Mouse (Mus musculus) MEL (cell line): ENCODE results near the gene Gdpd3. TPM values are rescaled to one million over a fixed set of nuclear protein-coding genes. Genes with fewer than 3 reads are reported as not detected.

Experiments
- DNase-seq: peaks from one replicate; pipeline ENCODE4 v3.0.0; 2011; ENCODE audit warnings: low read depth, low spot score
- H3K27ac ChIP-seq: 2 replicates; pipeline ENCODE4 v1.5.1; 2012; ENCODE audit warnings: low read depth, mild to moderate bottlenecking, control low read depth, low read length, moderate library complexity; ENCODE audit not compliant: control insufficient read depth
- H3K27me3 ChIP-seq, 2 experiments: fragments of 150-350 bp in 1 of 2; sonication (generic) in 1 of 2; 2 replicates each; pipeline ENCODE4 v1.6.1; 2012; ENCODE audit warnings: low read length in 2 of 2, mild to moderate bottlenecking in 2 of 2, improper control_type of control experiment in 1 of 2, moderate library complexity in 1 of 2; ENCODE audit not compliant: insufficient read depth in 2 of 2, control insufficient read depth in 1 of 2
- H3K36me3 ChIP-seq, 2 experiments: 2 replicates each; pipeline ENCODE4 v1.6.1; 2012 to 2014; ENCODE audit warnings: low read length in 2 of 2, improper control_type of control experiment in 1 of 2, inconsistent platforms in 1 of 2, mild to moderate bottlenecking in 1 of 2; ENCODE audit not compliant: insufficient read depth in 2 of 2, control insufficient read depth in 1 of 2
- H3K4me1 ChIP-seq, 2 experiments: fragments of 150-350 bp in 1 of 2; sonication (generic) in 1 of 2; 2 replicates each; pipeline ENCODE4 v1.6.1; 2012; ENCODE audit warnings: low read length in 2 of 2, improper control_type of control experiment in 1 of 2, mild to moderate bottlenecking in 1 of 2; ENCODE audit not compliant: insufficient read depth in 2 of 2, control insufficient read depth in 1 of 2
- H3K4me3 ChIP-seq, 2 experiments: fragments of 150-350 bp in 1 of 2; sonication (generic) in 1 of 2; 2 replicates each; pipeline ENCODE4 v1.5.1; 2012; ENCODE audit warnings: low read depth in 2 of 2, low read length in 2 of 2, mild to moderate bottlenecking in 2 of 2, moderate library complexity in 2 of 2, control low read depth in 1 of 2, improper control_type of control experiment in 1 of 2; ENCODE audit not compliant: control insufficient read depth in 1 of 2, insufficient read depth in 1 of 2
- H3K79me2 ChIP-seq: 2 replicates; pipeline ENCODE4 v1.6.1; 2012; ENCODE audit warnings: mild to moderate bottlenecking, low read length, moderate library complexity; ENCODE audit not compliant: control insufficient read depth, poor library complexity, insufficient read depth
- H3K9ac ChIP-seq: 2 replicates; pipeline ENCODE4 v1.6.1; 2012; ENCODE audit warnings: low read depth, mild to moderate bottlenecking, control low read depth, low read length, moderate library complexity; ENCODE audit not compliant: control insufficient read depth, poor library complexity, severe bottlenecking
- H3K9me3 ChIP-seq: fragments of 150-350 bp; sonication (generic); replicated peaks from 2 replicates; pipeline ENCODE4 v1.6.1; 2012; ENCODE audit warnings: mild to moderate bottlenecking, low read length, improper control_type of control experiment, moderate library complexity; ENCODE audit not compliant: insufficient read depth
- BHLHE40 ChIP-seq: IDR thresholded peaks from 2 replicates; pipeline ENCODE4 v1.6.1; 2012; ENCODE audit warnings: low read depth, mild to moderate bottlenecking, inconsistent platforms, low read length, improper control_type of control experiment, borderline replicate concordance
- CHD1 ChIP-seq: IDR thresholded peaks from 2 replicates; pipeline ENCODE4 v1.6.1; 2012; ENCODE audit warnings: low read depth, mild to moderate bottlenecking, inconsistent platforms, low read length, improper control_type of control experiment
- CTCF ChIP-seq, 3 experiments: IDR thresholded peaks in 2 of 3; conservative IDR thresholded peaks in 1 of 3; 2 replicates each; pipeline ENCODE4 v1.5.1; 2011 to 2012; ENCODE audit warnings: low read length in 3 of 3, low read depth in 2 of 3, mild to moderate bottlenecking in 2 of 3, improper control_type of control experiment in 1 of 3, inconsistent platforms in 1 of 3, mixed read lengths in 1 of 3, moderate library complexity in 1 of 3; ENCODE audit not compliant: control insufficient read depth in 1 of 3, insufficient read depth in 1 of 3, poor library complexity in 1 of 3, severe bottlenecking in 1 of 3
- E2F4 ChIP-seq: IDR thresholded peaks from 2 replicates; pipeline ENCODE4 v1.6.1; 2011; ENCODE audit warnings: low read depth, low read length, improper control_type of control experiment, borderline replicate concordance
- ELF1 ChIP-seq: IDR thresholded peaks from 2 replicates; pipeline ENCODE4 v1.6.1; 2014; ENCODE audit warnings: low read depth, mild to moderate bottlenecking, inconsistent platforms, low read length, improper control_type of control experiment, moderate library complexity
- EP300 ChIP-seq, 2 experiments: IDR thresholded peaks; 2 replicates each; pipeline ENCODE4 v1.6.1; 2011; ENCODE audit warnings: improper control_type of control experiment in 2 of 2, low read length in 2 of 2, low read depth in 1 of 2, mild to moderate bottlenecking in 1 of 2
- GABPA ChIP-seq: IDR thresholded peaks from 2 replicates; pipeline ENCODE4 v1.6.1; 2012; ENCODE audit warnings: low read depth, mild to moderate bottlenecking, inconsistent platforms, low read length, improper control_type of control experiment, moderate library complexity
- GATA1 ChIP-seq: IDR thresholded peaks from 2 replicates; pipeline ENCODE4 v1.6.1; 2011; ENCODE audit warnings: low read depth, low read length, improper control_type of control experiment
- JUND ChIP-seq: IDR thresholded peaks from 2 replicates; pipeline ENCODE4 v1.6.1; 2011; ENCODE audit warnings: low read depth, mild to moderate bottlenecking, improper control_type of control experiment, low read length
- KAT2A ChIP-seq: conservative IDR thresholded peaks from 2 replicates; pipeline ENCODE4 v1.6.1; 2012; ENCODE audit warnings: low read depth, low read length, improper control_type of control experiment, inconsistent platforms
- MAFK ChIP-seq: IDR thresholded peaks from 2 replicates; pipeline ENCODE4 v1.6.1; 2011; ENCODE audit warnings: low read depth, mild to moderate bottlenecking, low read length, improper control_type of control experiment, borderline replicate concordance
- MAX ChIP-seq: IDR thresholded peaks from 2 replicates; pipeline ENCODE4 v1.6.1; 2011; ENCODE audit warnings: low read length, improper control_type of control experiment
- MEF2A ChIP-seq: IDR thresholded peaks from 2 replicates; pipeline ENCODE4 v1.6.1; 2014; ENCODE audit warnings: low read depth, mild to moderate bottlenecking, inconsistent platforms, low read length, improper control_type of control experiment; ENCODE audit not compliant: poor library complexity, insufficient replicate concordance, severe bottlenecking; ENCODE audit errors: extremely low read depth
- MXI1 ChIP-seq: IDR thresholded peaks from 2 replicates; pipeline ENCODE4 v1.6.1; 2011; ENCODE audit warnings: mild to moderate bottlenecking, low read depth, low read length, improper control_type of control experiment
- MYB ChIP-seq: IDR thresholded peaks from 2 replicates; pipeline ENCODE4 v1.6.1; 2011; ENCODE audit warnings: mild to moderate bottlenecking, low read depth, low read length, improper control_type of control experiment
- MYC ChIP-seq: IDR thresholded peaks from 2 replicates; pipeline ENCODE4 v1.6.1; 2011; ENCODE audit warnings: low read depth, mild to moderate bottlenecking, low read length, improper control_type of control experiment, moderate library complexity
- NELFE ChIP-seq: IDR thresholded peaks from 2 replicates; pipeline ENCODE4 v1.6.1; 2011; ENCODE audit warnings: low read depth, low read length, improper control_type of control experiment
- POLR2AphosphoS2 ChIP-seq: IDR thresholded peaks from 2 replicates; pipeline ENCODE4 v1.6.1; 2011; ENCODE audit warnings: low read length, improper control_type of control experiment
- POLR2AphosphoS5 ChIP-seq: IDR thresholded peaks from 2 replicates; pipeline ENCODE4 v1.6.1; 2012; ENCODE audit warnings: low read depth, borderline replicate concordance, mild to moderate bottlenecking, inconsistent platforms, low read length, moderate library complexity, mixed read lengths
- SIN3A ChIP-seq: IDR thresholded peaks from 2 replicates; pipeline ENCODE4 v1.6.1; 2012; ENCODE audit warnings: low read length, improper control_type of control experiment, inconsistent platforms
- SMC3 ChIP-seq: IDR thresholded peaks from 2 replicates; pipeline ENCODE4 v1.6.1; 2011; ENCODE audit warnings: low read depth, low read length, improper control_type of control experiment
- TAL1 ChIP-seq: IDR thresholded peaks from 2 replicates; pipeline ENCODE4 v1.6.1; 2012; ENCODE audit warnings: mild to moderate bottlenecking, inconsistent platforms, low read length, moderate library complexity, mixed read lengths
- TCF12 ChIP-seq: IDR thresholded peaks from 2 replicates; pipeline ENCODE4 v1.6.1; 2014; ENCODE audit warnings: low read depth, mild to moderate bottlenecking, inconsistent platforms, low read length, improper control_type of control experiment, moderate library complexity
- UBTF ChIP-seq: IDR thresholded peaks from 2 replicates; pipeline ENCODE4 v1.6.1; 2012; ENCODE audit warnings: low read depth, mild to moderate bottlenecking, inconsistent platforms, low read length, improper control_type of control experiment, moderate library complexity, borderline replicate concordance; ENCODE audit not compliant: insufficient read depth
- ZMIZ1 ChIP-seq: IDR thresholded peaks from 2 replicates; pipeline ENCODE4 v1.6.1; 2012; ENCODE audit warnings: low read depth, mild to moderate bottlenecking, inconsistent platforms, low read length, improper control_type of control experiment, moderate library complexity
- polyA plus RNA-seq, 2 experiments: library from polyadenylated mRNA; stranded (reverse) in 1 of 2; unstranded in 1 of 2; fragments of >175 nt in 1 of 2; fragments of >200 nt in 1 of 2; gene quantifications; 2 replicates each; pipeline versions ENCODE4 v1.2.1 to v1.2.4; 2012; ENCODE audit warnings: low replicate concordance in 2 of 2, low read depth in 1 of 2; ENCODE audit not compliant: insufficient read length in 2 of 2, insufficient read depth in 1 of 2, missing spikeins in 1 of 2
- total RNA-seq: library from RNA; depleted of rRNA; stranded (reverse); fragments of 300-350 nt; gene quantifications from 2 replicates; pipeline ENCODE4 v1.2.3, GENCODE M21; 2012

The Gdpd3 gene
- total and polyA plus RNA-seq, 3 experiments: 12.7 to 13.0 TPM; not detected in 1

DNA sequence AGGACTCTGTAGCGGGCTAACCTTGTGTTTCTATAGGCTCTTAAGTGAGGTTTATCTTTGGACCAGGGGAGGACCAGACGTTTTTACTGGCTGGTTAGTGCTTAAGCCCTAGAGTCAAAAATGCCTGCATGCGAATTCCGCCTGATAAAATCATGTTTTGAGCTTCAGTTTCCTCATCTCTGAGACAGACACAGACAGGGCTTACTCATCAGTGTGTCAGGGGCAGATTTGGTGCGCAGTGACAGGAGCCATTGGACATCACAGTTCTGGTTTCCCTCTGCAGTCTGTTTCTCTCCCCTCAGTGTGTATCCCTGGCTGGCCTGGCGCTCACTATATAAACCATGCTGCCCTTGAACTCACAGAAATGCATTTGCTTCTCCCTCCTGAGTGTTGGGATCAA lies 37.0 kb downstream of the Gdpd3 start (continued):
- TF ChIP-seq MEF2A: no peak
- peak; percentile 94 for TF ChIP-seq GATA1
- no peak; the same call in 1 of the 2 replicates for TF ChIP-seq ZMIZ1
- no peak for TF ChIP-seq CHD1
- TF ChIP-seq MAFK: no peak
- peak; percentile 59; the same call in 1 of the 2 replicates for TF ChIP-seq MYC
- TF ChIP-seq POLR2AphosphoS2: no peak
- peak; percentile 28; the same call in 1 of the 2 replicates for TF ChIP-seq NELFE
- no peak; the same call in 1 of the 2 replicates for TF ChIP-seq MXI1
- TF ChIP-seq UBTF: no peak
- TF ChIP-seq GABPA: no peak
- no peak for TF ChIP-seq MAX
- TF ChIP-seq MYB: no peak
- TF ChIP-seq SIN3A: peak; percentile 82
- no peak for TF ChIP-seq SMC3
- no peak for TF ChIP-seq BHLHE40
- no peak for TF ChIP-seq KAT2A
- no peak for TF ChIP-seq E2F4
- no peak for TF ChIP-seq JUND

DNA sequence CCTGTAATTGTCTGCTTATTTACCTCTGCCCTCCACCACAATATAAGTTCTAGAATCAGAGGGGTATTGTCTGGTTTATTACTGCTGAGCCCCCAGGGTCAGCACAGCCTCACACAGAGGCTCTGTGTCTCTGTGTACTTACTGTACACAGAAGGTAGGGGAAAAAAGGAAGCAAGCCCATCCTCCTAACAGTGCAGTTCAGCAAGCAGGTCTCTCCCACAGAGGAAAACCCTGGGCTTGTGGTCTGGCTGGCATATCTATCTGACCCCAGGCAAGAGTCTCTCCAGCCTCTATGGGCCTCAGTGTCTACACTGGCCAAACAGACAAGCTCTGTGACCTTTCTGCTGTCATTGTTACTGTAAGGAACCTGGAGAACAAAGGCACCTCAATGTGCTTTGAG lies 37.6 kb downstream of the Gdpd3 start:
- peaks cover 7% of the 10 kb centered on the region for H3K79me2 ChIP-seq
- TF ChIP-seq MAX (no peak), CTCF (IDR thresholded peaks at IDR 0.05 in 2 of 3, conservative IDR thresholded peaks at IDR 0.05 in 1 of 3; ENCODE audit: control insufficient read depth in 1 of 3, insufficient read depth in 1 of 3, low read depth in 2 of 3, low read length in 3 of 3, poor library complexity in 1 of 3, severe bottlenecking in 1 of 3) (no peak), EP300 (IDR thresholded peaks at IDR 0.05; ENCODE audit: low read depth in 1 of 2, low read length in 2 of 2) (0 out of 4 replicates have a peak, but pooled peaks of 1 of the 2 experiments have one; percentile 6), POLR2AphosphoS5 (no peak), SMC3 (no peak), POLR2AphosphoS2 (no peak), TAL1 (peak; percentile 35; the same call in 1 of the 2 replicates), CHD1 (no peak), ELF1 (no peak), ZMIZ1 (no peak), TCF12 (no peak)
- DNase-seq: peak; percentile 57
- peak overlapping the region; percentile 41 for H3K9ac ChIP-seq
- no peak overlapping the region for H3K4me3 ChIP-seq
- H3K4me1 ChIP-seq: peaks cover 20 to 47% of the 10 kb centered on the region in 2 experiments
- H3K36me3 ChIP-seq: peaks cover 0 to 39% of the 10 kb centered on the region in 2 experiments; a peak in 2 of 4 replicates
- peak overlapping the region; percentile 66 for H3K27ac ChIP-seq
- no peaks in the 10 kb centered on the region for H3K27me3 ChIP-seq
- no peaks in the 10 kb centered on the region for H3K9me3 ChIP-seq
